Mouse (Mus musculus): ENCODE measurements around the gene Rnf121.

Gene Rnf121

GRCm38 (mm10) chr7:102065046-102065891, at the start of gene Rnf121, which contains the start of the genes Xndc1 and Xntrpc:
Gene Rnf121, minus strand, starts transcription at chr7:102065469.
Gene Xndc1, plus strand, starts transcription at chr7:102065511.
Gene Xntrpc, plus strand, starts transcription at chr7:102065713.
- peak; percentile 93 to 94 for DNase-seq

- no peak for DNase-seq
These were observed 48.0 kb upstream of the Rnf121 start for GRCm38 (mm10) chr7:102113151-102113729.

GRCm38 (mm10) chr7:102109746-102110145, 44.5 kb upstream of the Rnf121 start:
- DNase-seq: no peak

- DNase-seq: no peak
These were observed 43.9 kb upstream of the Rnf121 start, which contains the start of gene Art5 for GRCm38 (mm10) chr7:102109171-102109570. Gene Art5, minus strand, starts transcription at chr7:102109489.

GRCm38 (mm10) chr7:102108206-102108605, 42.9 kb upstream of the Rnf121 start:
- DNase-seq: no peak

GRCm38 (mm10) chr7:102106700-102107141, 41.5 kb upstream of the Rnf121 start:
- DNase-seq: peak; percentile 48 to 54

- DNase-seq: peak; percentile 65 to 69
These were observed 38.9 kb upstream of the Rnf121 start for GRCm38 (mm10) chr7:102104126-102104525.

GRCm38 (mm10) chr7:102103555-102103954, 38.3 kb upstream of the Rnf121 start:
- DNase-seq: no peak

- DNase-seq: no peak
These were observed 37.4 kb upstream of the Rnf121 start for GRCm38 (mm10) chr7:102102696-102103095.

GRCm38 (mm10) chr7:102102241-102102640, 37.0 kb upstream of the Rnf121 start:
- DNase-seq: peak in 1 of 2 experiments; percentile 38

GRCm38 (mm10) chr7:102101487-102101886, 36.2 kb upstream of the Rnf121 start, which contains the start of gene Art1:
Gene Art1, plus strand, starts transcription at chr7:102101743.
- DNase-seq: no peak

- no peak for DNase-seq
These were observed 35.6 kb upstream of the Rnf121 start for GRCm38 (mm10) chr7:102100868-102101267.

GRCm38 (mm10) chr7:102099760-102100661, 34.7 kb upstream of the Rnf121 start:
- DNase-seq: no peak

- peak; percentile 41 to 46 for DNase-seq
These were observed 22.1 kb upstream of the Rnf121 start for GRCm38 (mm10) chr7:102087336-102087735.

GRCm38 (mm10) chr7:102084041-102084696, 18.9 kb upstream of the Rnf121 start:
- DNase-seq: no peak

GRCm38 (mm10) chr7:102082816-102083215, 17.5 kb upstream of the Rnf121 start, which contains the start of gene Trpc2:
Gene Trpc2, plus strand, starts transcription at chr7:102083116.
- DNase-seq: no peak

- DNase-seq: no peak
These were observed 16.5 kb upstream of the Rnf121 start for GRCm38 (mm10) chr7:102081784-102082183.

GRCm38 (mm10) chr7:102080311-102080710, 15.0 kb upstream of the Rnf121 start:
- no peak for DNase-seq

GRCm38 (mm10) chr7:102078517-102078916, 13.2 kb upstream of the Rnf121 start:
- peak; percentile 55 to 68 for DNase-seq

GRCm38 (mm10) chr7:102076714-102077296, 11.5 kb upstream of the Rnf121 start:
- DNase-seq: peak in 1 of 2 experiments; percentile 29

GRCm38 (mm10) chr7:102066363-102066762, 1.1 kb upstream of the Rnf121 start:
- DNase-seq: no peak

- no peak for DNase-seq
These were observed 619 bp downstream of the Rnf121 start for GRCm38 (mm10) chr7:102064655-102065045.
